Mouse (Mus musculus): ENCODE measurements around the gene Ceacam19.

The Ceacam19 gene

DNA sequence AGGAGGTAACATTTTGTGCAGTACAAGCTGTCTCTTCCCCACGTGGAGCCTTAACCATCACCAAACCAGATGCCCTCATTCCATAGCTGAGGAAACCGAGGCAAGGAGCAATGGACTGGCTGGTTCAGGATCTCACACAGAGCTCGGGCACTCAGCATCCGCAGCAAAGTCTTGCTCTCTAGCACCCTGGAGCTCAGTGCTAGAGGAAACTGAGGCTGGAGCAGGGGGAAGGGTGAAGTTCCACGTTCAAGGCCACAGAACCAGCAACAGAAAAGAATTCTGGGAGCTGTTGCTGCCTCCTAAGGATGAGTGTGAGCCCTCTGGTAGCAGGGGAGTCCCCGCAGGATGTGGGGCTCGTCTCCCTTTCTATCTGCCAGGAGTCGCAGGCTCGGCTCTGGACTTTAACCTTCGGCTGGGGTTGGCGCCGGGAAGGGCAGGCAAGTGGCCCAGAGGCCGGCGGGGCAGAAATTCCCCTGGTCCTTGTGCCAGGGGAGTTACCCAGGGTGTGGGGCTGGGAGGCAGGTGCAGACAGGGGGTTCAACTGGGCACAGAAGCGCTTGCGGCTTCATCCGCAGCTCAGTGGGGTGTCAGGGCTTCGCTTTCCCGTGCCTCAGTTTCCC is 44.8 kb downstream of the Ceacam19 start:
- in situ Hi-C loops (cut with MboI, MseI) = loop anchor here (5.0 kb wide), 1 partner anchor 41 kb away; no protein-coding TSS in a partner anchor

DNA sequence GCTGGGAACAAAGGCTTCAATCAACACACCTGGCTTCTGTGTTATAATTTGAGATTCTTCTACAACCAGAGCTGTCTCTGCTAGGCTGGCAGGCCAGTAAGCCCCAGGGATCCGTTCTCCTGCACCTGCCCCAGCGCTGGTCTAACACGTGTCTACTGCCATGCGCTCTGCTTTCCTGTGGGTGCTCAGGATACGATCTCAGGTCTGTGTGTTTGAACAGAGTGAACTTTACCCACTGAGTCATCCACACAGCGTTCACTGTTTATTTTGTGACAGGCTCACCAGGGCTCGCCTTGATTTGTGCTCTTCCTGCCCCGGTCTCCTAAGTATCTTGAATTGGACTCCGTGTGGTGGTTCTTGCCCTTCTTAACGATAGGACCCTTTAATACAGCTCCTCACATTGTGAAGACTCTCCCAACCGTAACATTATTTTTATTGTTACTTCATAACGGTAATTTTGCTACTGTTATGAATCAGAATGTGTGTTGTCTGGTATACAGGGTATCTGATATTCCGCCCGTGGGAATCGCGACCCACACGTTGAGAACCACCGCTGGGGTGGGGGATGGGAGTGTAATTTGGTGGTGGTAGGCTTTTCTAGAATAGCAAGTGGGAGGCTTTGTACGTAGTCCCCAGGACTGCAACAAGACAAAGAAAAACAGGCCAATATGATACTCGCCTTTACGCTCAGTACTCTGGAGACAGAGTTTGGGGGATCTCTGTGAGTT is 45.9 kb downstream of the Ceacam19 start:
- in situ Hi-C loops (cut with MboI, MseI) = loop anchor here (5.0 kb wide), 1 partner anchor 40 kb away; no protein-coding TSS in a partner anchor

DNA sequence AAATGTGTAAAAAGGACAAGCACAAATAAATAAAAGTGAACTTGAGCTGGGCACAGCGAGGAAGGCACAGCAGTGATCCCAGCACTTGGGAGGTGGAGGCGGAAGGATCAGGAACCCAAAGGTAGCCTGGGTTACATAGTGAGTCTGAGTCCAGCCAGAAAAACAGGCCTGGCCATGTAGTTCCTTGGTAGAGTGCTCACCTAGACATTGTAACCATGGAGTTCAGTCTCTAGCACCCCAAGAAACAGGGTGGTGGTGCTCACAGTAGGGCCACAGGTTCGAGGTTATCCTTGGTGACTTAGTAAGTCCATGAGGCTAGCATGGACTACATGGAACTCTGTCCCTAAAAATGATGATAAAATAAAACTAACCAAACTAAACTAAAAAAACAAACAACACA is 46.8 kb downstream of the Ceacam19 start:
- in situ Hi-C loops (cut with MboI, MseI) = loop anchor here (5.0 kb wide), 1 partner anchor 39 kb away; no protein-coding TSS in a partner anchor

DNA sequence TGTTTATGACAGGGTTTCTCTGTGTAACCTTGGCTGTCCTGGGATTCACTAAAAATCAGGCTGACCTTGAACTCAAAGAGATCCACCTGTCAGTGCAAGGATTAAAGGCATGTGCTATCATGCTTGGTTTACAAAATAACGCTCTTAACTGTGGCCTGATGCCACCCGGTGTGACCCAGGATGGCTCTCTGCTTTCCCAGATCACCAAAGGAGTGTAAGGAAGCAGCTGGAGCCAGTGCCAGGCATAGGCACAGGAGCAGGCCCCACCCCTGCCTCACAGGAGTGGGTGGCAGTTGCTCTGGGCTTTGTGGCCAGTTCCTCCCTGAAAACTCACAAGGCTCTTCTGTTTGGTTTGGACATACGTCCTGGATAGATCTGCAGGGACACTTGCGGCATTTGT is 47.4 kb downstream of the Ceacam19 start:
- in situ Hi-C loops (cut with MboI, MseI) = loop anchor here (5.0 kb wide), 1 partner anchor 38 kb away; no protein-coding TSS in a partner anchor

DNA sequence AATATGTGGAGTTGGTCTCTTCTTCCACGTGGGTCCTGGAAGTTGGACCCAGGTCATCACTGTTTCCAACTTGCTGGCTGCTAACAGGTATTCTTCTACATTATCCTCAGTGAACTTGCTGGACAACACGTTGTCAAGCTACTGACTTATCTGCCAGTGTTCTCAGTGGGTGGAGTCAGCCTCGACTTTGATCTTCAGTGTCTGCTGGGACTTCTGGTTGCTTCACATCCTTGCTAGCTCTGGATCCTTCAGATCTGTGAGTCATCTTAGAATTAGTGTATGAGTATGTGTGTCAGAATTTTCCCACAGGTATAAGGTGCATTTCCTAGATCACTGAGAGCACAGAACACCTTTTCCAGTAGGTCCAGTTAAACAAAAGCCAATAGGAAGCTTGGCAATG is 50.9 kb downstream of the Ceacam19 start:
- in situ Hi-C loops (cut with MboI, MseI) = no loop called here

DNA sequence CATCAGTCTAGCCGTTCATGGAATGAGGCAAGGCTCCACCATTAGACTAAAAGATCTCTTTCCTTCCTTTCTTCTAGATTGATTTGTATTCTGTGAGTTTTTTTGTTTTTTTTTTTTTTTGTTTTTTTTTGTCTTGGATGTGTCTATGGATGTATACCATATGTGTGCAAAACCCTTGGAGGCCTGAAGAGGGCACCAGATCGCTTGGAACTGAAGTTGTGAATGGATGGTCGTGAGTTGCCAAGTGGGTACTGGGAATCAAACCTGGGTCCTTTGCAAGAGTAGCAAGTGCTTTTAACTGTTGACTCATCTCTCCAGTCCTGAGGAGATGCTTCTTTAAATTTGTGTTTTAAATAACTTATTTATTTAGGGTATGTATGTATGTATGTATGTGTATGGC is 53.7 kb downstream of the Ceacam19 start:
- in situ Hi-C loops (cut with MboI, MseI) = no loop called here

DNA sequence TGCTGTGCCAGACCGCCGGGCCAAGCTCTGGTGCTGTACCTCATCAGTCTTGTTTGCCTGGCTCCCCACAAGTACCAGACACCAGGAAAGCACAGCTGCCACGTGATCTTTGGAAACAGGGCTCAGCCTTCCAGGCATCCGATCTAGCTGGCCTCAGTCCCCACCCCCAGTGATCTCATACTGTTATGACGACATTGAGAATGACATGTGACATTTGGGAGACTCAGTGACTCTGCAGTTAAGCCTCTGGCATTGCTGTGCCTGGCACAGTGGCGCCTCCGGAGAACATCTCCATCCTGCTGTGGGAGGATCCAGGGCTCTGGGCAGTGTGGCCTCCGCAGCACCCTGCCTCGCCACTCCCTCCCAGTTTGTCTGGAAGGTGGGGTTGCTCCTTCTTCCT is 55.9 kb downstream of the Ceacam19 start:
- in situ Hi-C loops (cut with MboI, MseI) = no loop called here

DNA sequence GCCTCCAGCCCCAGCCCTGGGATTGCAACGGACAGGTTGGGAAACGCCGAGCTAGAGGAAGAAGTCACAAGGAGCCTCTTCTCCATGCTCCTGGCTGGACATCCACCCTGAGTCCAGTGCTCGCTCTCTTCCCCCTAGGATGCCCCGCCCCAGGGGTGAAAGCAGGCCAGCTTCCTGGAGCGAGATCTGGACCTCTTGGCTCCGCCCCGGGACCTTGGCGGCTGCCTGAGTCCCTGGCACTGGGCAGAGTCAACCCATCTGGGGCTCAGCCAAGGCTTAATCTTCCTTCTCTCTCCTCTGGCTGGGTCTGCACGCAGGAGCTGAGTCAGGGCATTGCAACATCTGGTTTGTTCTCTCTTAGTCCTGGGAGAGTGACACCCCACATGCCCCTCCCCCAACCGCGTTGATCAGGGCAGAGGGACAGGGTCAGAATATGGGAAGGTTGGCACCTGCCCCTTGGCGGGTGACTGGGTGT is 57.0 kb downstream of the Ceacam19 start:
- in situ Hi-C loops (cut with MboI, MseI) = no loop called here

DNA sequence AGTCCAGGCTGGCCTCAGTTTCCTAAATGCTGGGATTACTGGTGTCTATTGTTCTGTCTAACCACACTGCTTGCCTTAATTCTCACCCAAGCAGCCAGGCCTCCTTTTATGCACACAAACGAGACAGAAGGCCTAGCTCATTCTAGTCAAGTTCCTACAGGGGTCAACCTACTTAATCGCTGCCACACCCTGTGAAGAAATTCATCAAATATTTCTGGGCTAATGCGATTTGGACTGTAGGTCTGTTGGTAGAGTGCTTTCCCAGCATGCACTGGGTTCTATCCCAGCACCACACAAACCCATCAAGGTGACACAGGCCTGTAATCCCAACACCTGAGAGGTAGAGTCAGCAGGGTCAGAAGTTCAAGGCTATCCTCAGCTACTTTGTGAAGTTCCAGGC is 58.1 kb downstream of the Ceacam19 start:
- in situ Hi-C loops (cut with MboI, MseI) = no loop called here

DNA sequence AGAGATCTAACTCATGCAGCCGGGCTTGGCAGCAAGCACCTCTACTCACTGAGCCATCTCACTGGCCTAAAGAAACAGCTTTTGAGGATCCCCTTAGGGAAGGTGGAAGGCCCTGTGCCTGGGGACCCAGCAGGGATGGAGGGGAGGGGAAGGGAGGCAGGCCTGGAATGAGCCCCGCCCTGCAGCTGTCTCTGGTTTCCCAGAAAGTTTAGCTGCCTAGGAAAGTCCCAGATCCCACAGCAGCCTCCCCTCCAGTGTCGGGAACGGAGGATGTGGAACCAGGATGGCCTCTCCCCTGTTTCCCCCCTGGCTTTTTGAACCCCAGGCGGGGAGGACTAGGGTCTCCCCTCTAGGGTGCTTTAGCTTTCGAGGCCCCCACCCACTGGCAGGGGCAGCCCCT is 61.0 kb downstream of the Ceacam19 start:
- in situ Hi-C loops (cut with MboI, MseI) = no loop called here
